15 mouse cellular contexts compared by ENCODE assay signal in genomic region chr14:109583084-109583483, GRCm38 (mm10).
"Had no signal": no experiment of that assay in that cellular context is flagged by ENCODE, and none has a peak within 500 bp of the region (broad histone marks: within the 10 kb centered on the region; RNA-seq: fewer than 3 reads in every experiment).

No protein-coding gene starts in this region.

- H3K27ac ChIP-seq: neural tube, embryonic 15.5 days; stomach, embryonic 15.5 days; stomach, postnatal 0 days had no signal

- DNase-seq: retina, postnatal 1 day; right cerebral cortex, adult 18-20 months; right cerebral cortex, postnatal 14 days; right cerebral cortex, postnatal 25 days; right cerebral cortex, postnatal 4 days; spleen, adult 18-20 months; thymus, adult 18-20 months; thymus, adult 2 months; thymus, postnatal 14 days; thymus, postnatal 25 days; thymus, postnatal 36 days; thymus, postnatal 4 days had no signal

- H3K4me1 ChIP-seq: neural tube, embryonic 15.5 days; stomach, embryonic 15.5 days had no signal

- H3K4me3 ChIP-seq: neural tube, embryonic 15.5 days; stomach, embryonic 15.5 days had no signal

- H3K27me3 ChIP-seq: neural tube, embryonic 15.5 days; stomach, embryonic 15.5 days had no signal

- H3K36me3 ChIP-seq: neural tube, embryonic 15.5 days; stomach, embryonic 15.5 days had no signal

- H3K9ac ChIP-seq: neural tube, embryonic 15.5 days; stomach, embryonic 15.5 days had no signal

- H3K4me2 ChIP-seq: neural tube, embryonic 15.5 days; stomach, embryonic 15.5 days had no signal

- H3K9me3 ChIP-seq: neural tube, embryonic 15.5 days; stomach, embryonic 15.5 days had no signal
